9 mouse cellular contexts compared by ENCODE assay signal in genomic region chr3:73058190-73058589, GRCm38 (mm10). TPM values are rescaled to one million over a fixed set of nuclear protein-coding genes. Genes with fewer than 3 reads are reported as not detected.
DNase-seq lines count a peak whose midpoint lies in the region; ATAC-seq lines count a peak whose summit lies in the region.
"Had no signal": no experiment of that assay in that cellular context is flagged by ENCODE, and none has a peak within 500 bp of the region (broad histone marks: within the 10 kb centered on the region; RNA-seq: fewer than 3 reads in every experiment).

No protein-coding gene starts in this region.

- H3K9ac ChIP-seq in kidney, embryonic 14.5 days (ENCODE audit: low read depth, low read length), result no peak overlapping the region
- H3K9ac ChIP-seq in embryonic facial prominence, embryonic 11.5 days (replicated peaks; ENCODE audit: low read length), result no peak overlapping the region
- H3K9ac ChIP-seq in forebrain, embryonic 16.5 days (replicated peaks; ENCODE audit: low read depth, low read length), result no peak overlapping the region
- 0 out of 2 replicates have a peak overlapping the region, but pooled peaks have one; percentile 7 for H3K9ac ChIP-seq in midbrain, embryonic 14.5 days (replicated peaks; ENCODE audit: low read length)

- ATAC-seq in kidney, embryonic 14.5 days (ENCODE audit: low FRiP score, low TSS enrichment), result no peak
- no peak for ATAC-seq in embryonic facial prominence, embryonic 11.5 days (replicated peaks; ENCODE audit: insufficient number of reproducible peaks, low FRiP score, low TSS enrichment, low read depth)
- ATAC-seq in forebrain, embryonic 16.5 days, result no peak
- no peak for ATAC-seq in midbrain, embryonic 14.5 days (ENCODE audit: low FRiP score, low TSS enrichment)

- no peaks in the 10 kb centered on the region for H3K36me3 ChIP-seq in kidney, embryonic 14.5 days (ENCODE audit: control insufficient read depth, insufficient read depth, low read length)
- H3K36me3 ChIP-seq in embryonic facial prominence, embryonic 11.5 days (replicated peaks; ENCODE audit: control insufficient read depth, insufficient read depth, low read depth, low read length), result no peaks in the 10 kb centered on the region
- no peaks in the 10 kb centered on the region for H3K36me3 ChIP-seq in forebrain, embryonic 16.5 days (ENCODE audit: control insufficient read depth, insufficient read depth)
- no peaks in the 10 kb centered on the region for H3K36me3 ChIP-seq in midbrain, embryonic 14.5 days (ENCODE audit: control insufficient read depth, insufficient read depth, low read length)

- 5% methylated on average over 4 of the region's 4 CpGs for WGBS in kidney, embryonic 14.5 days
- 14% methylated on average over 4 of the region's 4 CpGs for WGBS in embryonic facial prominence, embryonic 11.5 days
- 10% methylated on average over 4 of the region's 4 CpGs for WGBS in forebrain, embryonic 16.5 days
- WGBS in midbrain, embryonic 14.5 days, result 22% methylated on average over 4 of the region's 4 CpGs

- peaks cover 5% of the 10 kb centered on the region; the same call in 1 of the 2 replicates for H3K4me1 ChIP-seq in kidney, embryonic 14.5 days (ENCODE audit: control insufficient read depth, insufficient read depth, low read length)
- H3K4me1 ChIP-seq in embryonic facial prominence, embryonic 11.5 days (ENCODE audit: control insufficient read depth, insufficient read depth, low read length), result no peaks in the 10 kb centered on the region
- H3K4me1 ChIP-seq in forebrain, embryonic 16.5 days (replicated peaks; ENCODE audit: control insufficient read depth, insufficient read depth, low read length), result peaks cover 10% of the 10 kb centered on the region
- H3K4me1 ChIP-seq in midbrain, embryonic 14.5 days (ENCODE audit: control insufficient read depth, insufficient read depth, low read length), result peaks cover 15% of the 10 kb centered on the region

- H3K27me3 ChIP-seq in kidney, embryonic 14.5 days (ENCODE audit: control insufficient read depth, insufficient read depth, low read length), result peaks cover 40% of the 10 kb centered on the region
- peaks cover 23% of the 10 kb centered on the region for H3K27me3 ChIP-seq in embryonic facial prominence, embryonic 11.5 days (ENCODE audit: control insufficient read depth, insufficient read depth, low read length)
- no peaks in the 10 kb centered on the region for H3K27me3 ChIP-seq in forebrain, embryonic 16.5 days (replicated peaks; ENCODE audit: control insufficient read depth, insufficient read depth, low read length)
- 0 out of 2 replicates have a peak, but pooled peaks cover 4% of the 10 kb centered on the region for H3K27me3 ChIP-seq in midbrain, embryonic 14.5 days (ENCODE audit: control insufficient read depth, insufficient read depth, low read length)

- peak overlapping the region; percentile 89; the same call in 1 of the 2 replicates for H3K4me2 ChIP-seq in kidney, embryonic 14.5 days (replicated peaks; ENCODE audit: low read depth, low read length)
- no peak overlapping the region for H3K4me2 ChIP-seq in embryonic facial prominence, embryonic 11.5 days (ENCODE audit: low read depth, low read length)
- H3K4me2 ChIP-seq in forebrain, embryonic 16.5 days (ENCODE audit: low read length), result peak overlapping the region; percentile 67
- H3K4me2 ChIP-seq in midbrain, embryonic 14.5 days (ENCODE audit: low read length), result peak overlapping the region; percentile 79

- no peak for DNase-seq in kidney, postnatal 10 days
- no peak for DNase-seq in embryonic facial prominence, embryonic 11.5 days (ENCODE audit: low spot score)
- DNase-seq in midbrain, embryonic 14.5 days, result peak; percentile 25
- no peak for DNase-seq in cerebellum, adult 9-11 months
- DNase-seq in spleen, adult 18-20 months, result no peak
- DNase-seq in urinary bladder, adult 2 months (ENCODE audit: low spot score), result no peak
- DNase-seq: kidney, adult 11 months had no signal

- no peak overlapping the region for H3K27ac ChIP-seq in kidney, embryonic 14.5 days (ENCODE audit: low read depth, low read length)
- no peak overlapping the region for H3K27ac ChIP-seq in embryonic facial prominence, embryonic 11.5 days (replicated peaks; ENCODE audit: low read depth, low read length)
- no peak overlapping the region for H3K27ac ChIP-seq in forebrain, embryonic 16.5 days (ENCODE audit: low read length)
- no peak overlapping the region for H3K27ac ChIP-seq in midbrain, embryonic 14.5 days (replicated peaks; ENCODE audit: low read depth, low read length)

- no peak overlapping the region for H3K4me3 ChIP-seq in kidney, embryonic 14.5 days (ENCODE audit: low read length)
- H3K4me3 ChIP-seq in embryonic facial prominence, embryonic 11.5 days (ENCODE audit: low read depth, low read length), result peak overlapping the region; percentile 3; the same call in 1 of the 2 replicates
- H3K4me3 ChIP-seq in forebrain, embryonic 16.5 days (replicated peaks; ENCODE audit: low read length), result peak overlapping the region; percentile 35
- H3K4me3 ChIP-seq in midbrain, embryonic 14.5 days (replicated peaks; ENCODE audit: low read depth, low read length), result peak overlapping the region; percentile 68

- no peaks in the 10 kb centered on the region for H3K9me3 ChIP-seq in kidney, embryonic 14.5 days (ENCODE audit: control insufficient read depth, low read length)
- H3K9me3 ChIP-seq in embryonic facial prominence, embryonic 11.5 days (replicated peaks; ENCODE audit: control insufficient read depth, low read length), result no peaks in the 10 kb centered on the region
- H3K9me3 ChIP-seq in forebrain, embryonic 16.5 days (ENCODE audit: control insufficient read depth, low read length), result no peaks in the 10 kb centered on the region
- no peaks in the 10 kb centered on the region for H3K9me3 ChIP-seq in midbrain, embryonic 14.5 days (ENCODE audit: control insufficient read depth, low read length)

RNA-seq across cellular contexts. Expression of gene Slitrk3, which starts 0.6 kb away (rescaled TPM):
- not detected in 2 replicates for polyA plus RNA-seq in kidney, embryonic 14.5 days (2014; fragmentation: Nextera tagmentation; extraction: Ambion mirVana)
- 0.63 TPM in 2 replicates for polyA plus RNA-seq in embryonic facial prominence, embryonic 11.5 days (2014; fragmentation: Nextera tagmentation; extraction: Ambion mirVana)
- polyA plus RNA-seq in forebrain, embryonic 16.5 days (2015; fragmentation: Nextera tagmentation; extraction: Ambion mirVana), result 16.0 and 18.7 TPM in 2 replicates
- 9.6 and 11.5 TPM in 2 replicates for polyA plus RNA-seq in midbrain, embryonic 14.5 days (2014; fragmentation: Nextera tagmentation; extraction: Ambion mirVana)
- 0.17 and 0.21 TPM in 2 replicates for polyA plus RNA-seq in urinary bladder, adult 2 months (2012; rRNA removed)
